Comparison of ENCODE assay signal across 12 mouse cellular contexts in the genomic region with DNA sequence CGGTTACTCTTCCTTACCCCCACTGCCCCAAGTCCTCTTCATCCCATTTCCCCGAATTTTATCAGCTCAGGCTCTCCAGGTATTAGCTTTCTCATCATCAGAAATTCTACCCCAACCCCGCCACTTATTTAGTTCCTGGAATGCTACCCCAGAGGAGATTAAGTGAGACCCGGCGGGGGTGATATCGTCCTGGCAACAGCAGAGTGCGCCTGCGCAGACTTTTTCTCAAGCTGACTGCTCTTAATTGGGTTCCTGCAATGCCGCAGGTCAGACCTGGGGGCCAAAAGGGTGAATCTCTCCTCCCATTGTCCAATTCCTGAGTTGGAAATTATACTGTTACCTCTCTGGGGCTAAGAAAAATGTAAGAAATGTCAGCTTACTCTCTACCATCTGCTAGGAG. TPM values are rescaled to one million over a fixed set of nuclear protein-coding genes. Genes with fewer than 3 reads are reported as not detected.
A peak's percentile ranks its signal among the peaks of the same experiment; 100 is the strongest.
DNase-seq lines count a peak whose midpoint lies in the region; ATAC-seq lines count a peak whose summit lies in the region.
"Had no signal": no experiment of that assay in that cellular context is flagged by ENCODE, and none has a peak within 500 bp of the region (broad histone marks: within the 10 kb centered on the region; RNA-seq: fewer than 3 reads in every experiment).

No protein-coding gene starts in this region.

- no peaks in the 10 kb centered on the region for H3K36me3 ChIP-seq in forebrain, embryonic 10.5 days (replicated peaks)
- H3K36me3 ChIP-seq in forebrain, embryonic 16.5 days (ENCODE audit: control insufficient read depth, insufficient read depth), result no peaks in the 10 kb centered on the region
- H3K36me3 ChIP-seq in lung, embryonic 16.5 days (ENCODE audit: control insufficient read depth, insufficient read depth, low read length), result no peaks in the 10 kb centered on the region
- no peaks in the 10 kb centered on the region for H3K36me3 ChIP-seq in hindbrain, embryonic 13.5 days
- H3K36me3 ChIP-seq in neural tube, embryonic 13.5 days, result no peaks in the 10 kb centered on the region

- ATAC-seq in forebrain, embryonic 16.5 days, result no peak
- no peak for ATAC-seq in lung, embryonic 16.5 days (ENCODE audit: low read depth)
- ATAC-seq in hindbrain, embryonic 13.5 days (ENCODE audit: low FRiP score), result no peak
- no peak for ATAC-seq in neural tube, embryonic 13.5 days (ENCODE audit: low read depth)
- ATAC-seq: intestine, embryonic 16.5 days had no signal

- H3K9me3 ChIP-seq in forebrain, embryonic 10.5 days, result no peaks in the 10 kb centered on the region
- H3K9me3 ChIP-seq in forebrain, embryonic 16.5 days (ENCODE audit: control insufficient read depth, low read length), result no peaks in the 10 kb centered on the region; the same call in 1 of the 2 replicates
- H3K9me3 ChIP-seq in lung, embryonic 16.5 days (ENCODE audit: control insufficient read depth, low read length), result no peaks in the 10 kb centered on the region
- H3K9me3 ChIP-seq in hindbrain, embryonic 13.5 days, result no peaks in the 10 kb centered on the region
- H3K9me3 ChIP-seq in neural tube, embryonic 13.5 days, result no peaks in the 10 kb centered on the region

- DNase-seq in forebrain, embryonic 10.5 days (ENCODE audit: extremely low spot score, low spot score), result peak; percentile 17
- no peak for DNase-seq in lung, postnatal 25 days (ENCODE audit: low spot score)
- DNase-seq in ovary, postnatal 14 days (ENCODE audit: low spot score), result no peak
- no peak for DNase-seq in ovary, adult 18-20 months (ENCODE audit: low spot score)
- DNase-seq: adrenal gland, postnatal 25 days had no signal

- H3K4me1 ChIP-seq in forebrain, embryonic 10.5 days, result peaks cover 4% of the 10 kb centered on the region; the same call in 1 of the 2 replicates
- H3K4me1 ChIP-seq in forebrain, embryonic 16.5 days (replicated peaks; ENCODE audit: control insufficient read depth, insufficient read depth, low read length), result no peaks in the 10 kb centered on the region
- H3K4me1 ChIP-seq in lung, embryonic 16.5 days (replicated peaks; ENCODE audit: control insufficient read depth, insufficient read depth, low read length), result no peaks in the 10 kb centered on the region
- H3K4me1 ChIP-seq in hindbrain, embryonic 13.5 days (replicated peaks), result 0 out of 2 replicates have a peak, but pooled peaks cover 3% of the 10 kb centered on the region
- no peaks in the 10 kb centered on the region for H3K4me1 ChIP-seq in neural tube, embryonic 13.5 days (replicated peaks)

- no peak overlapping the region for H3K4me2 ChIP-seq in forebrain, embryonic 16.5 days (ENCODE audit: low read length)
- 0 out of 2 replicates have a peak overlapping the region, but pooled peaks have one; percentile 8 for H3K4me2 ChIP-seq in lung, embryonic 16.5 days (ENCODE audit: low read depth, low read length)
- 0 out of 2 replicates have a peak overlapping the region, but pooled peaks have one; percentile 15 for H3K4me2 ChIP-seq in hindbrain, embryonic 13.5 days
- 0 out of 2 replicates have a peak overlapping the region, but pooled peaks have one; percentile 7 for H3K4me2 ChIP-seq in neural tube, embryonic 13.5 days

- no peak overlapping the region for H3K27ac ChIP-seq in forebrain, embryonic 10.5 days
- no peak overlapping the region for H3K27ac ChIP-seq in forebrain, embryonic 16.5 days (ENCODE audit: low read length)
- H3K27ac ChIP-seq in lung, embryonic 16.5 days (ENCODE audit: low read length), result no peak overlapping the region
- no peak overlapping the region for H3K27ac ChIP-seq in hindbrain, embryonic 13.5 days
- no peak overlapping the region for H3K27ac ChIP-seq in neural tube, embryonic 13.5 days (replicated peaks)
- H3K27ac ChIP-seq: left cerebral cortex, adult 2 months; macrophage had no signal

- peaks cover 93% of the 10 kb centered on the region for H3K27me3 ChIP-seq in forebrain, embryonic 10.5 days (ENCODE audit: poor library complexity, severe bottlenecking)
- peaks cover 11% of the 10 kb centered on the region; the same call in 1 of the 2 replicates for H3K27me3 ChIP-seq in forebrain, embryonic 16.5 days (replicated peaks; ENCODE audit: control insufficient read depth, insufficient read depth, low read length)
- peaks cover 13% of the 10 kb centered on the region for H3K27me3 ChIP-seq in lung, embryonic 16.5 days (ENCODE audit: control insufficient read depth, insufficient read depth, low read depth, low read length)
- peaks cover 67% of the 10 kb centered on the region for H3K27me3 ChIP-seq in hindbrain, embryonic 13.5 days
- peaks cover 69% of the 10 kb centered on the region for H3K27me3 ChIP-seq in neural tube, embryonic 13.5 days

- peak overlapping the region; percentile 6; the same call in 1 of the 2 replicates for H3K4me3 ChIP-seq in forebrain, embryonic 10.5 days
- no peak overlapping the region for H3K4me3 ChIP-seq in forebrain, embryonic 16.5 days (replicated peaks; ENCODE audit: low read length)
- no peak overlapping the region for H3K4me3 ChIP-seq in lung, embryonic 16.5 days (ENCODE audit: low read length)
- H3K4me3 ChIP-seq in hindbrain, embryonic 13.5 days, result no peak overlapping the region
- H3K4me3 ChIP-seq in neural tube, embryonic 13.5 days, result no peak overlapping the region
- H3K4me3 ChIP-seq: left cerebral cortex, adult 2 months had no signal

- no peak overlapping the region for H3K9ac ChIP-seq in forebrain, embryonic 16.5 days (replicated peaks; ENCODE audit: low read depth, low read length)
- no peak overlapping the region for H3K9ac ChIP-seq in lung, embryonic 16.5 days (ENCODE audit: low read length)
- no peak overlapping the region for H3K9ac ChIP-seq in hindbrain, embryonic 13.5 days
- no peak overlapping the region for H3K9ac ChIP-seq in neural tube, embryonic 13.5 days

- 21% methylated on average over 9 of the region's 9 CpGs for WGBS in forebrain, embryonic 10.5 days
- WGBS in forebrain, embryonic 16.5 days, result 21% methylated on average over 9 of the region's 9 CpGs
- 32% methylated on average over 9 of the region's 9 CpGs for WGBS in lung, embryonic 16.5 days
- 33% methylated on average over 9 of the region's 9 CpGs for WGBS in hindbrain, embryonic 13.5 days
- 34% methylated on average over 9 of the region's 9 CpGs for WGBS in neural tube, embryonic 13.5 days

RNA-seq across cellular contexts. Expression of gene Magee2, which starts 3.5 kb away (rescaled TPM):
- polyA plus RNA-seq in forebrain, embryonic 10.5 days (2016; fragmentation: Nextera tagmentation; extraction: Ambion mirVana), result 5.9 and 6.1 TPM in 2 replicates
- 23.2 and 26.9 TPM in 2 replicates for polyA plus RNA-seq in forebrain, embryonic 16.5 days (2015; fragmentation: Nextera tagmentation; extraction: Ambion mirVana)
- 4.6 and 4.7 TPM in 2 replicates for polyA plus RNA-seq in lung, embryonic 16.5 days (2015; fragmentation: Nextera tagmentation; extraction: Ambion mirVana)
- polyA plus RNA-seq in hindbrain, embryonic 13.5 days (2015; fragmentation: Nextera tagmentation; extraction: Ambion mirVana), result 20.8 and 21.3 TPM in 2 replicates
- polyA plus RNA-seq in neural tube, embryonic 13.5 days (2015; fragmentation: Nextera tagmentation; extraction: Ambion mirVana), result 17.6 and 19.3 TPM in 2 replicates
- polyA plus RNA-seq: macrophage had no signal
